Mouse (Mus musculus) skeletal muscle tissue, adult 2 months (tissue): Measurements from ENCODE around the gene Mbtd1.

ENCODE experiments used
- DNase-seq: peaks from one replicate; pipeline ENCODE4 v3.0.0-alpha.2; 2012; ENCODE audit warnings: low read depth, low spot score

Mbtd1 gene

DNA sequence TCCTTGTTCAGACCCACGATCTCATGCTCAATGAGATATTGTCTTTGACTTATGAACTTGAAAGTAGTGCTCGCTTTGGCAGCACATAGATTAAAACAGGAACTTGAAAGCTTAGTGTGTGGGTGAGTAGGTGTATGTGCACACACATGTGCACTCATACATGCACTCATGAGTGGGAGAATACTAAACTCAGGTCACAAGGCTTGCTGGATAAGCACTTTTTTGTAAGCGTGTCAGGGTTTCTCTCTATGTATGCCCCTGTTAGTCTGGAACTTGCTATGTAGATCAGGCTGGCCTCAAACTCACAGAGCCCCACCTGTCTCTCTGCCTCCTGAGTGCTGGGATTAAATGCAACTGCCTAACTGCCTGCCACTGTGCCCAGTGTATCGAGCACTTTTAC, 101.4 kb downstream of the Mbtd1 start:
- DNase-seq: no peak

DNA sequence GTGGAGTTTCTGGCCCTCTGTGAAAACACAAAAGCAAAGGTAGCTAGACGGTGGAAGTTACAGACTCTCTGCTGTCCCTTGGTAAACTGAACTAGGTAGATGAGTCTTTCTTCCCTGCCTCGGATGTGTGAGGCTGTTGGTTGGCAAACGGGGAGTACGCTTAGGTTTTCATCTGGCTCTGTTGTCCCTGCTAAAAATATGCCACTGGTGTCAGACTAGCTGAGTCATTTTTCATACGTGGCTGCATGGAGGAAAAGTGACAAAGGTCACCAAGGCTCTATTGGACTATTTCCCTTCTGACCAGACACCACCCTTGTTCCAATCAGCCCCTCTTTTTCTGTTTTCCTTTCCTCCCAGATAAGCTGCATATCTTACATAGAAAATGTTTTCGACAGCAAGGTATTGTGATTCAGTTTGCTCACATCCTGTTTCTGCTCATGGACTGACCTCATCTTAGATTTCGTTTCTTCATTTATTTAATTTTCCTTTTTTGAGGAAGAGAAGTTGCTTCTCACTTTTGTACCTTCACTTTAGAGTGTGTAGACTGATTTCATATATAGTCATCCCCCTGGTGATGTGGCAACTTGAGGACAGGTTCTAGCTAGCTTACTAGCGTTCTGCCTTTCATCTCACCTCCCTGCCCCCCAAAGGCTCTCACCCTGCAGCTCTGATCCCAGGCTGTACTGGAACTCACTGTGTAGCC, 102.1 kb downstream of the Mbtd1 start:
- DNase-seq: peak; percentile 89

DNA sequence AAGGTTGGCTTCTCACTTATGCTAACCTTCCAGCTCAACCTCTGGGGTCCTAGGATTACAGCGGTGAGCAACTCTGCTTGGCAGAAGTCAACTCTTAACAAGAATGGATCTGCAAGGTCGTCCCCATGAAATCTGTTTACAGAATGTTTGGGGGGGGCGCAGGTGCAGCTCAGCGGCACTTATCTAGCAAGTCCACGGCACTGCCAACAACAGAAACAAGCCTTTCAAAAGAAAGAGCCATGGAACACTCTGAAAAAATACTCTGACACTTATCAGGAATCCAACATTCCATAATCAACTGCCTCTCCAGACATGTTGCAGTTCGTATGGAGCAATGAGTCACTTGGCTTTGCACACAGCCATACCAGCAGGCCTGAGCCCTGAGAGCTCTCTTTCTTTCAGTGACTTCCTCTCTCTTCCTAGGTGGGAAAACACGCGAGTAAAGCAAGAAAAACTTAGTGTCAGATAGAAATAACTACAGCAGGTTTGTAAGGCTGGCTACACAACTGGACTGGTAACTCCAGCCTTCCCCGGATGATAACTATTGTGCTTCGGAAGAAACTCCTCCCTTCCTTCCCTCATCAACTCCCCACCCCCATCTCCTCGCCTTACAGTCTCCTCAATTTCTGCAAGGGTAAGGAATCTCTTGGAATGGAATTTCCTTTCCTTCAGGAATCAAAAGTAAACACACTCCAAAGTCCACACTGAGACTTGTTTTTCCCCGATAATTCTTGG, 102.8 kb downstream of the Mbtd1 start:
- no peak for DNase-seq

DNA sequence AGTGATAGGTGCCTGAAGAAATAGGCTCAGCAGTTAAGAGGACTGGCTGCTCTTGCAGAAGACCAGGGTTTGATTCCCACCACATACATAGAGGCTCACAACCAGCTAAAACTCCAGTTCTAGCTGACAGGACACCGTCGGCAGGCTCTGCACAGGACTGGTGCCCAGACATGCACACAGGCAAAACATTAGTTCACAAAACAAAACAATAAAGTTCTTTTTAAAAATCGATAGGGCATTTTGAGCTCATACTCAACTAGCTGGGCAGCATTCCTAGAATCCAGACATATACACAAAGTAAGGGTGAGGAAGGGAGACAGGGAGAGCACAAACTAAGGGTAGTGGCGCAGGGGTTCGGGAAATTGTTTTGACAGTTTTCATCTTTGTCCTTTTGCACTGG, 108.9 kb downstream of the Mbtd1 start:
- no peak for DNase-seq

DNA sequence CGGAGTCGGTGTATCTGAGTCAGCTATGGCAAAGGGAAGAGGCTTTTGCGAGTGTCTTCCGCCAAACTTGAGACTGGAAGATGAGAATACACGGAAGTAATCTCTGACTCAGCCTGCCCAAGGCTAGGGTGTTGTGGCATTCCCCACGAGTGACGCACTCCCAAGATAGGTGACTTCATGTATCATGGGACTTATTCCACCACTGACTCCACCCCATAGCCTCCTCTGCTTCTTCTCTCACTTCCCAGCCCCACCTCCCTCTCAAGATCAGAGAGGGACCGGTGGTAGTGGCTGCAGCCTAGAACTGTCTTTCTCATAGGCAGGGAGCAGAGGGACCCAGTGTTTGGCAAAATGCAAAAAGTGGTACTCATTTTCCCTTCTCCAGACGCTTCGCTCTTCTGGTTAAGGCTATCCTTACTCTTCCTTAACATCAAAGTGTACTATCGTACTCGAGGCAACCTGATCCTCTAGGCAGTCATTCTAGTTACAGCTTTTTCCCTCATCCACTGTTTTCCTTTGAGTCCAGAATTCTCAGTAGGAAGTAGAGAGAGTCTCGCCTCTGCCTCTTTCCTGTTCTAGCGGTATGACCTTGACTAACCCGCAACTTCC, 109.6 kb downstream of the Mbtd1 start:
- peak; percentile 97 for DNase-seq

DNA sequence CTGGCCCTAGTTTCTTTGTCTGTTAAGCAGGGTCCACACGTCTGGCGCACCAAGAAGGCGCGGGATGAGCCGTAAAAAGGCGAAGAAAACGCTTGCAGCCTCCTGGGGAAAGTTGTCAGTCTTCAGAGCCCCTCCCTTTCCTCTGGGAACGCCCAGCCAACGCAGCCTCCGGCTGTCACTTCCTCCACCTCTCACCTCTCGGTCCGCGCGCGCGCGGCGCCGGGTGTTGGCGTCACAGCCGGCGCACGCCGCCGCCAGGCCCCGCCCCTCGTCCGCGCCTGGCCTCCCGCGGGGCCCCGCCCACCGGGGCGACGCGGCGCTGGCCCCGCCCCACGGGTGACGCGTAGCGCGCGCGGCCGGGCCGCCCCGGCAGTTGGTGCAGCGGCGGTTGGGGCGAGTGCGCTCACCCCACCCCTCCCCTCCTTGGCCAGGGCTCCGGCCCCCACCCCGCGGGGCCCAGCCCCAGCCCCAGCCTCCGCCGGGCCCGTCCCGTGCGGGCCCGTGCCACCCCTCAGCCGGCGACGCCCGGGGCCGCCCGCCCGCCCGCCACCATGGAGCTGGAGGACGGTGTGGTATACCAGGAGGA, 110.2 kb downstream of the Mbtd1 start, which contains the start of gene Spag9:
Gene Spag9 (plus strand): TSS at position 372 of the 586 bp plus-strand sequence.
- peak; percentile 98 for DNase-seq
